Mouse (Mus musculus): Measurements from ENCODE around the gene Klk1b11. TPM values are rescaled to one million over a fixed set of nuclear protein-coding genes. Genes with fewer than 3 reads are reported as not detected.
"Not testable (repeated sequence)": the region's sequence is repeated elsewhere in the genome, so short reads cannot be mapped to it uniquely, and the experiment has no call there.

Gene Klk1b11
- polyA plus RNA-seq, 1 experiment from 2014 or later, result not detected

DNA sequence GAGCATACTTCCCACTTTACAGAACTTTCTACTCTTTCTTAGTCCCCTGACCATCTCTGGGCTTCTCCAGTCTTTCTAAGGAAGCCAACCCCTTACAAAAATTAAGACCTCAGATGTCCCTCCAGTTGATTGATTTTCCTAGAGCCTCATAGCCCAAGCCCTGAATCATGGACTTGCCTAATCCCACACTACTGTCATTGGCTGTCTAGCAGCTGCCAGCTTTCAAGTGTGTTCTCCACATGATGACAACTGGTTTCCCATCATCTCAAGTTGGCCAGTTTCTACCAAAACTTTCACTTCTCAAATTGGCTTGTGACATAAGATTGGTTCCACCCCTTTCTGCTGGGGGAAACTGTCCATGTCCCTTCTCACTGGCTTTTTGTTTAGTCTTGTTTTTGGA is 9.2 kb downstream of the Klk1b11 start:
- no peaks in the 10 kb centered on the region for H3K4me1 ChIP-seq (ENCODE audit: control insufficient read depth, insufficient read depth, low read length)
- H3K4me2 ChIP-seq, result no peak overlapping the region
- no peak overlapping the region for H3K9ac ChIP-seq (ENCODE audit: low read depth, low read length)
- no peak for ATAC-seq (replicated peaks; ENCODE audit: insufficient number of reproducible peaks, low FRiP score, low TSS enrichment)
- H3K36me3 ChIP-seq (ENCODE audit: control insufficient read depth, insufficient read depth, low read length), result no peaks in the 10 kb centered on the region
- no peaks in the 10 kb centered on the region for H3K9me3 ChIP-seq (replicated peaks; ENCODE audit: control insufficient read depth, low read length)
- no peak overlapping the region for H3K4me3 ChIP-seq (ENCODE audit: low read depth, low read length)
- no peak overlapping the region for H3K27ac ChIP-seq (ENCODE audit: low read depth, low read length)
- no peaks in the 10 kb centered on the region for H3K27me3 ChIP-seq (ENCODE audit: control insufficient read depth, insufficient read depth, low read length)

DNA sequence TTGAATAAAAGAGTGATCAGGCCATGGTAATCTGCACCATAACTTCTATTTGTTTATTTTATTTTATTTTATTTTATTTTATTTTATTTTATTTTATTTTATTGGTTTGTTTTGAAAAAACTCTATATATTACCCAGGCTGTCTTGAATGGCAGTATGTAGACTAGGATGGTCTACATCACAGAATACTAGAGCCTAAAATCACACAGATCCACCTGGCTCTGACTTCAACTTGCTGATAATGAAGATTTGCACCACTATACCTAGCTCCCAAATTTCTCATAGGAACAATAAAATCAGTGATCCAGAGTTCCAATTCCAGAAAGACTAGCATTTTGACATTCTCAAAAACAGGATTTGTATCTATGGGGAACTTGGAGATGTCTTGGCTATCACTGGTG is 16.2 kb downstream of the Klk1b11 start, which contains the start of gene Klk1b26:
TSS of gene Klk1b26 (plus strand) at position 301 of the 400 bp plus-strand sequence.
- H3K9me3 ChIP-seq (replicated peaks; ENCODE audit: control insufficient read depth, low read length); H3K4me1 ChIP-seq (ENCODE audit: control insufficient read depth, insufficient read depth, low read length); H3K4me2 ChIP-seq; H3K27me3 ChIP-seq (ENCODE audit: control insufficient read depth, insufficient read depth, low read length); ATAC-seq (replicated peaks; ENCODE audit: insufficient number of reproducible peaks, low FRiP score, low TSS enrichment); H3K36me3 ChIP-seq (ENCODE audit: control insufficient read depth, insufficient read depth, low read length); H3K4me3 ChIP-seq (ENCODE audit: low read depth, low read length); H3K9ac ChIP-seq (ENCODE audit: low read depth, low read length); H3K27ac ChIP-seq (ENCODE audit: low read depth, low read length): not testable (repeated sequence)

- not testable (repeated sequence) for H3K9me3 ChIP-seq (replicated peaks; ENCODE audit: control insufficient read depth, low read length); H3K4me3 ChIP-seq (ENCODE audit: low read depth, low read length); ATAC-seq (replicated peaks; ENCODE audit: insufficient number of reproducible peaks, low FRiP score, low TSS enrichment); H3K9ac ChIP-seq (ENCODE audit: low read depth, low read length); H3K4me2 ChIP-seq; H3K4me1 ChIP-seq (ENCODE audit: control insufficient read depth, insufficient read depth, low read length); H3K27ac ChIP-seq (ENCODE audit: low read depth, low read length); H3K27me3 ChIP-seq (ENCODE audit: control insufficient read depth, insufficient read depth, low read length); H3K36me3 ChIP-seq (ENCODE audit: control insufficient read depth, insufficient read depth, low read length)
- WGBS (ENCODE audit: insufficient replicate concordance), result 77% methylated on average over 6 of the region's 6 CpGs
Observed at GRCm38 (mm10) chr7:44014666-44015065, 19.0 kb downstream of the Klk1b11 start.

DNA sequence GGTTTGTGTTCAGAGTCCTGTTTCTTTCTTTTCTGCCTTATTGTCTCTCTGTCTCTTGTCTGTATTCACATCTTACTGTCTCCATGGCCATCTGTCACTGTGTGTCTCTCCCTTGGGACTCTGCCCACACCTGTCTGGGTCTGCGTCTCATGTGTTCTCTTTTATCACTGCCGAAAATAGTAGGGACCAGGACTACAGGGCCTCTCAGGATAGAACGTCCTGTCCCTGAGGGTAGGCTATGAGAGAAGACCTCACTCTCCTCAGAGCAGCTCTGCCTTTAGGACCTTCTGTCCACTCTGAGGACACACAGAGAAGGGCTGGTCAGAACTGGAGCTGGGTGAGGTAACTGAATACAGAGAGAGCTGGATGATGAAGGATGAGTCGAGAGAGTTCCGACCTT is 19.4 kb downstream of the Klk1b11 start:
- ATAC-seq (replicated peaks; ENCODE audit: insufficient number of reproducible peaks, low FRiP score, low TSS enrichment), result no peak
- Histone ChIP-seq H3K27me3 (ENCODE audit: control insufficient read depth, insufficient read depth, low read length) (no peaks in the 10 kb centered on the region), H3K4me2 (no peak overlapping the region), H3K27ac (ENCODE audit: low read depth, low read length) (no peak overlapping the region), H3K36me3 (ENCODE audit: control insufficient read depth, insufficient read depth, low read length) (no peaks in the 10 kb centered on the region), H3K4me1 (ENCODE audit: control insufficient read depth, insufficient read depth, low read length) (no peaks in the 10 kb centered on the region), H3K9me3 (replicated peaks; ENCODE audit: control insufficient read depth, low read length) (no peaks in the 10 kb centered on the region), H3K9ac (ENCODE audit: low read depth, low read length) (no peak overlapping the region), H3K4me3 (ENCODE audit: low read depth, low read length) (no peak overlapping the region)
- 76% methylated on average over 5 of the region's 5 CpGs for WGBS (ENCODE audit: insufficient replicate concordance)

Other genes starting within 250 kb of the Klk1b11 start
- gene Klk12, start 227.0 kb upstream of the Klk1b11 start, polyA plus RNA-seq (2014; fragmentation: Nextera tagmentation; extraction: Ambion mirVana), result not detected in 2 replicates
- not detected in 2 replicates for gene Klk11, start 221.3 kb upstream of the Klk1b11 start, polyA plus RNA-seq (2014; fragmentation: Nextera tagmentation; extraction: Ambion mirVana)
- 0.26 TPM in 1 of 2 replicates, not detected in the other for gene Klk10, start 214.8 kb upstream of the Klk1b11 start, polyA plus RNA-seq (2014; fragmentation: Nextera tagmentation; extraction: Ambion mirVana)
- gene Klk9, start 204.0 kb upstream of the Klk1b11 start, polyA plus RNA-seq (2014; fragmentation: Nextera tagmentation; extraction: Ambion mirVana), result not detected in 2 replicates
- 26.3 and 32.1 TPM in 2 replicates for gene Klk8, start 198.3 kb upstream of the Klk1b11 start, polyA plus RNA-seq (2014; fragmentation: Nextera tagmentation; extraction: Ambion mirVana)
- gene Klk7, start 184.6 kb upstream of the Klk1b11 start, polyA plus RNA-seq (2014; fragmentation: Nextera tagmentation; extraction: Ambion mirVana), result 0.09 TPM in 1 of 2 replicates, not detected in the other
- not detected in 2 replicates for gene Klk6, start 171.4 kb upstream of the Klk1b11 start, polyA plus RNA-seq (2014; fragmentation: Nextera tagmentation; extraction: Ambion mirVana)
- not detected in 2 replicates for gene Klk5, start 153.9 kb upstream of the Klk1b11 start, polyA plus RNA-seq (2014; fragmentation: Nextera tagmentation; extraction: Ambion mirVana)
- gene Klk4, start 114.7 kb upstream of the Klk1b11 start, polyA plus RNA-seq (2014; fragmentation: Nextera tagmentation; extraction: Ambion mirVana), result not detected in 2 replicates
- gene Klk15, start 62.1 kb upstream of the Klk1b11 start, polyA plus RNA-seq (2014; fragmentation: Nextera tagmentation; extraction: Ambion mirVana), result not detected in 2 replicates
- gene Klk1b8, start 45.2 kb upstream of the Klk1b11 start, polyA plus RNA-seq (2014; fragmentation: Nextera tagmentation; extraction: Ambion mirVana), result not detected in 2 replicates
- not detected in 2 replicates for gene Klk1b1, start 29.1 kb upstream of the Klk1b11 start, polyA plus RNA-seq (2014; fragmentation: Nextera tagmentation; extraction: Ambion mirVana)
- not detected in 2 replicates for gene Klk1b9, start 19.8 kb upstream of the Klk1b11 start, polyA plus RNA-seq (2014; fragmentation: Nextera tagmentation; extraction: Ambion mirVana)
- not detected in 2 replicates for gene Klk1b26, start 16.3 kb downstream of the Klk1b11 start, polyA plus RNA-seq (2014; fragmentation: Nextera tagmentation; extraction: Ambion mirVana)
- not detected in 2 replicates for gene Klk1b27, start 56.4 kb downstream of the Klk1b11 start, polyA plus RNA-seq (2014; fragmentation: Nextera tagmentation; extraction: Ambion mirVana)
- not detected in 2 replicates for gene Klk1b21, start 106.5 kb downstream of the Klk1b11 start, polyA plus RNA-seq (2014; fragmentation: Nextera tagmentation; extraction: Ambion mirVana)
- not detected in 2 replicates for gene Klk1b22, start 116.8 kb downstream of the Klk1b11 start, polyA plus RNA-seq (2014; fragmentation: Nextera tagmentation; extraction: Ambion mirVana)
- gene Klk1b16, start 140.9 kb downstream of the Klk1b11 start, polyA plus RNA-seq (2014; fragmentation: Nextera tagmentation; extraction: Ambion mirVana), result not detected in 2 replicates
- not detected in 2 replicates for gene Klk1b24, start 192.4 kb downstream of the Klk1b11 start, polyA plus RNA-seq (2014; fragmentation: Nextera tagmentation; extraction: Ambion mirVana)
- not detected in 2 replicates for gene Klk1b3, start 202.3 kb downstream of the Klk1b11 start, polyA plus RNA-seq (2014; fragmentation: Nextera tagmentation; extraction: Ambion mirVana)
- not detected in 2 replicates for gene Klk1b4, start 211.6 kb downstream of the Klk1b11 start, polyA plus RNA-seq (2014; fragmentation: Nextera tagmentation; extraction: Ambion mirVana)
- not detected in 2 replicates for gene Klk1b5, start 220.1 kb downstream of the Klk1b11 start, polyA plus RNA-seq (2014; fragmentation: Nextera tagmentation; extraction: Ambion mirVana)
- gene Klk1, start 229.5 kb downstream of the Klk1b11 start, polyA plus RNA-seq (2014; fragmentation: Nextera tagmentation; extraction: Ambion mirVana), result not detected in 2 replicates
- gene Gm36864, start 240.3 kb downstream of the Klk1b11 start, polyA plus RNA-seq (2014; fragmentation: Nextera tagmentation; extraction: Ambion mirVana), result not detected in 2 replicates